Mouse (Mus musculus): ENCODE measurements at regions not wholly inside any gene's neighbourhood (a gene's known extent, or its start where the extent isn't known, plus 50 kb on each side); places are given as distances from the start of the nearest gene placed in this dataset.

DNA sequence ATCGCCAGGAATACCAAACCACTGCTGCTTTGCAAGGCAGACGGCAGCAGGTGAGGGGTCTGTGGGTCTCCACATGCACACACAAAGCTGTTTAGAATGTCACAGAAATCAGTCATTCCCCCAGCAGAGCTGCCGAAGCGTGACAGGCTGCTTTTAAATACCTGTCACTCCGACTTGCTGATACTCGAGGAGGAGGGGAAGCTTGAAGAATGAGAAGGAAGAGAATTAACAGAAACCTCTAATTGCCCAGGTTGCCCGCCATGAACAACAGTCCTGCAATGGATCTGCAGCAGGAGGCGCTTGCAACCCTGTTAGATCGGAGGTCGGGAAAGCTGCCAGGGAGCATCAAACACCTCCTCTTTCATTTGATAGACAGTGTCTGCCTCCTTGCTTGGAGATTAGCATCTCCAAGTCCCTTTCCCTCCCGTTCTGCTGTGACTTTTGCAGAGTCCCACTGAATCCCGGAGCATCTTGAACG lies 150.5 kb downstream of the Abhd5 start:
- TF ChIP-seq CTCF (IDR thresholded peaks at IDR 0.05; ENCODE audit: low read depth) = no peak
- Histone ChIP-seq H3K4me2 (replicated peaks; ENCODE audit: low read depth) (no peak overlapping the region), H3K9ac (ENCODE audit: low read depth, low read length) (no peak overlapping the region), H3K27ac (ENCODE audit: low read depth, low read length) (no peak overlapping the region), H3K27me3 (replicated peaks; ENCODE audit: control insufficient read depth, insufficient read depth, low read length) (0 out of 2 replicates have a peak, but pooled peaks cover 3% of the 10 kb centered on the region), H3K4me3 (ENCODE audit: low read depth, low read length) (no peak overlapping the region), H3K36me3 (ENCODE audit: control insufficient read depth, insufficient read depth) (no peaks in the 10 kb centered on the region), H3K9me3 (ENCODE audit: control insufficient read depth) (no peaks in the 10 kb centered on the region), H3K4me1 (replicated peaks; ENCODE audit: control insufficient read depth, insufficient read depth, low read length) (no peaks in the 10 kb centered on the region)
- ATAC-seq = no peak
- WGBS = 38% methylated on average over 13 of the region's 13 CpGs

DNA sequence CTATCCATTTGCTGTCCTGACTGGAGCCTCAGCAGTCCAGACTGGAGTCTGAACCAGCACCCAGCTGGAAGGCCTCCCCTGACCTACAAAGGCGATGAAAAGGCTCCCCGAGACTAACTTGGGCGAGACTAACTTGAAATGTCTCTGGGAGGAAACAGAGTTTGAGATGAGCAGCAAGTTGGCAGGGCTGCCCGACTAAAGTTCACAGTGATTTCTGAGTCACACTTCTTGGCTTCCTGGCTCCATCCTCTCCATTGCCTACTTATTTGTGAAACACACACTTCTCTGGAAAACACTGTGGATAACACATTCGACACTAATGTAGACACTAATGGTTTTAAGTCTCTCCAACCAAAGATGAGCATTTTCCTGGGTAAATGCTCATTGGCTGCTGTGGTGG lies 170.2 kb downstream of the Abhd5 start:
- Histone ChIP-seq H3K9ac (ENCODE audit: low read depth, low read length) (no peak overlapping the region), H3K27ac (ENCODE audit: low read depth, low read length) (no peak overlapping the region), H3K4me1 (replicated peaks; ENCODE audit: control insufficient read depth, insufficient read depth, low read length) (no peaks in the 10 kb centered on the region), H3K36me3 (ENCODE audit: control insufficient read depth, insufficient read depth) (no peaks in the 10 kb centered on the region), H3K4me3 (ENCODE audit: low read depth, low read length) (no peak overlapping the region), H3K9me3 (ENCODE audit: control insufficient read depth) (no peaks in the 10 kb centered on the region), H3K4me2 (replicated peaks; ENCODE audit: low read depth) (no peak overlapping the region), H3K27me3 (replicated peaks; ENCODE audit: control insufficient read depth, insufficient read depth, low read length) (no peaks in the 10 kb centered on the region)
- ATAC-seq = no peak
- no peak for TF ChIP-seq CTCF (IDR thresholded peaks at IDR 0.05; ENCODE audit: low read depth)
- WGBS = 65% methylated on average over 5 of the region's 5 CpGs

DNA sequence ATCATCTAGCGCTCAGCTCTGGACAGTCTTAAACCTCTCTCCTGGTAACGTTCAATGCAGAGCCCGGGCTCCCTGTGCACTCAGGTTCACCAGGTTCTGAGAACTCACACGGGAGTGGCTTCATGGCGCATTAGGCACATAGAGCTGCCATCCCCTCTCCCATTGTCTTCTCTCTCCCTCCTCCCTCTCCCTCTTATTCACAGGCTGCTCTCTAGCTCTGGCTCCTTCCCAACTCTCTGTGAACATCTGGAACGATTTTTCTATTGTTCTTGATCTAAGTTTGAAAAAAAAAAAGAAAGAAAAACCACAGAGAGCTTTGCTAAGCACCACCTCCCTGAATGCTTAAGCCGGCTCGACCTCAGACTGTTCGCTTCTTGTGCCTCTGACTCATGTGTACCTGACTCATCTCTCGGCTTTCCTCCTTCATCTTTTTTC lies 174.2 kb downstream of the Abhd5 start:
- Histone ChIP-seq H3K27ac (ENCODE audit: low read depth, low read length) (no peak overlapping the region), H3K27me3 (replicated peaks; ENCODE audit: control insufficient read depth, insufficient read depth, low read length) (no peaks in the 10 kb centered on the region), H3K9me3 (ENCODE audit: control insufficient read depth) (no peaks in the 10 kb centered on the region), H3K4me1 (replicated peaks; ENCODE audit: control insufficient read depth, insufficient read depth, low read length) (no peaks in the 10 kb centered on the region), H3K4me3 (ENCODE audit: low read depth, low read length) (no peak overlapping the region), H3K9ac (ENCODE audit: low read depth, low read length) (no peak overlapping the region), H3K36me3 (ENCODE audit: control insufficient read depth, insufficient read depth) (no peaks in the 10 kb centered on the region), H3K4me2 (replicated peaks; ENCODE audit: low read depth) (no peak overlapping the region)
- no peak for ATAC-seq
- WGBS = 48% methylated on average over 10 of the region's 10 CpGs
- TF ChIP-seq CTCF (IDR thresholded peaks at IDR 0.05; ENCODE audit: low read depth) = no peak

DNA sequence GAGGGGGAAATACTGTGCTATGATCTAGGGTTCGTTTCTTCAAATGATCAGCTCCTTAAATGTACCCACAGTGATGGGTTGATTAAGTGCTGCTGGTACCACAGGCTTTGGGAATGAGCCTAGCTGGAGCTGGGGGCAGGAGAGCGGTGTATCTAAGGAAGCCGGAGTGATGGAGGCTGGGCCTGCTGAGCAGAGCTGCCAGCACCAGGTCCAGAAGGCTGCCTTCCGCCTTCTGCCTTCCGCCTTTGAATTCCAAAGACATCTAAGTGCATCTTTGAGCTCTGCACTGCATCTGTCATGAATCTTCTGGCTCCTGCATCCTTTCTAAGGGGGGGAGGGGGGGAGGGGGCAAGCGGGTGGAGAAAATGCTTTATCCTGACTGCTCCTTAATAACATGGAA lies 176.9 kb downstream of the Abhd5 start:
- no peak for ATAC-seq
- no peaks in the 10 kb centered on the region for H3K9me3 ChIP-seq (ENCODE audit: control insufficient read depth)
- WGBS = 62% methylated on average over 6 of the region's 6 CpGs
- H3K27me3 ChIP-seq (replicated peaks; ENCODE audit: control insufficient read depth, insufficient read depth, low read length) = no peaks in the 10 kb centered on the region
- H3K9ac ChIP-seq (ENCODE audit: low read depth, low read length) = no peak overlapping the region
- no peak overlapping the region for H3K27ac ChIP-seq (ENCODE audit: low read depth, low read length)
- no peaks in the 10 kb centered on the region for H3K36me3 ChIP-seq (ENCODE audit: control insufficient read depth, insufficient read depth)
- TF ChIP-seq CTCF (IDR thresholded peaks at IDR 0.05; ENCODE audit: low read depth) = no peak
- H3K4me3 ChIP-seq (ENCODE audit: low read depth, low read length) = no peak overlapping the region
- no peaks in the 10 kb centered on the region for H3K4me1 ChIP-seq (replicated peaks; ENCODE audit: control insufficient read depth, insufficient read depth, low read length)
- no peak overlapping the region for H3K4me2 ChIP-seq (replicated peaks; ENCODE audit: low read depth)

DNA sequence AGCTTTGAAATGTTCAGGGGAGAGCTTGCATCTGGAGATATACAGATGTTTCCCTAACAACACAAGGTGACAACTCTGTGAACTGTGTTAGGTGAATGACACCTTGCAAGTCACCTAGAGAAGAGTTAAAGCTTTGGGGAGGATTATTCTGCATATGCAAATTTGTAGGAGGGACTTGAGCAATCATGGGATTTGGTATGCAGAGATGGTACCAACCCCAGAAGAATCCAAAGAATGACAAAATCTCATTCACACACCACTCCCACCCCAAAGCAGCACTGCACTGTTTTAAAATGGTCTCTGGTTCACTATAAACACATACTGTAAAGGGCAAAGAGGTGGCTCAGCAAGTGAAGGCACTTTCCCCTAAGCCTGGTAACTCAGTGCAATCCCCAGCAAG lies 178.3 kb downstream of the Abhd5 start:
- Histone ChIP-seq H3K9me3 (ENCODE audit: control insufficient read depth) (no peaks in the 10 kb centered on the region), H3K36me3 (ENCODE audit: control insufficient read depth, insufficient read depth) (no peaks in the 10 kb centered on the region), H3K4me2 (replicated peaks; ENCODE audit: low read depth) (no peak overlapping the region), H3K4me1 (replicated peaks; ENCODE audit: control insufficient read depth, insufficient read depth, low read length) (no peaks in the 10 kb centered on the region), H3K4me3 (ENCODE audit: low read depth, low read length) (no peak overlapping the region), H3K27ac (ENCODE audit: low read depth, low read length) (no peak overlapping the region), H3K27me3 (replicated peaks; ENCODE audit: control insufficient read depth, insufficient read depth, low read length) (no peaks in the 10 kb centered on the region), H3K9ac (ENCODE audit: low read depth, low read length) (no peak overlapping the region)
- no peak for TF ChIP-seq CTCF (IDR thresholded peaks at IDR 0.05; ENCODE audit: low read depth)
- ATAC-seq = no peak

DNA sequence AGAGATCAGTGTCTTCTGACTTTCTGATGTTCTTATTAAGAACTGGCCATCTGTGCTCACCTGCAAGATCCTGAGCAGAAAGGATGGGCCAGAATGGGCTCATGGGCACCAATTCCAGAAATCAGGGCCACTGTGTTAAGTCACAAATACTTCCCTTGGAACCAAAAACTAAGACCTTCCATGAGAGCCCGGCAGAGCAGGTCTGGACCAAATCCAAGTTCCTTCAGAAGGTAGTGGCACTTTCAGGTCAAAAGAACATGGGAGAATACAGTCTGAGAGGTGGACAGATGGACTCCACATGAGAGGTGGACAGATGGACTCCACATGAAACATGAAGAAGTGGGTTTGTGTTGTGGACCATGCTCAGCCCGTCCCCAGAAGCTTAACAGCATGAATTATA lies 180.4 kb downstream of the Abhd5 start:
- no peak overlapping the region for H3K4me2 ChIP-seq (replicated peaks; ENCODE audit: low read depth)
- no peak for ATAC-seq
- H3K9ac ChIP-seq (ENCODE audit: low read depth, low read length) = no peak overlapping the region
- no peak overlapping the region for H3K27ac ChIP-seq (ENCODE audit: low read depth, low read length)
- WGBS = 84% methylated on average over 2 of the region's 2 CpGs
- H3K4me1 ChIP-seq (replicated peaks; ENCODE audit: control insufficient read depth, insufficient read depth, low read length) = no peaks in the 10 kb centered on the region
- H3K4me3 ChIP-seq (ENCODE audit: low read depth, low read length) = no peak overlapping the region
- TF ChIP-seq CTCF (IDR thresholded peaks at IDR 0.05; ENCODE audit: low read depth) = no peak
- no peaks in the 10 kb centered on the region for H3K9me3 ChIP-seq (ENCODE audit: control insufficient read depth)
- H3K36me3 ChIP-seq (ENCODE audit: control insufficient read depth, insufficient read depth) = no peaks in the 10 kb centered on the region
- H3K27me3 ChIP-seq (replicated peaks; ENCODE audit: control insufficient read depth, insufficient read depth, low read length) = no peaks in the 10 kb centered on the region

Measured in intestine, postnatal 0 days (tissue).